Mouse (Mus musculus): ENCODE measurements around the gene Gtf2a1l. TPM values are rescaled to one million over a fixed set of nuclear protein-coding genes. Genes with fewer than 3 reads are reported as not detected.

Gtf2a1l gene
- total RNA-seq, 1 experiment from 2014 or later: not detected

Other genes starting within 250 kb of the Gtf2a1l start
- 21.8 and 27.3 TPM in 2 replicates for gene Foxn2, start 227.9 kb upstream of the Gtf2a1l start, total RNA-seq (2021)
- gene Ppp1r21, start 138.5 kb upstream of the Gtf2a1l start, total RNA-seq (2021): 36.7 and 42.7 TPM in 2 replicates
- gene Ston1, start 71.0 kb upstream of the Gtf2a1l start, total RNA-seq (2021): 28.0 and 31.0 TPM in 2 replicates
- not detected in 2 replicates for gene Lhcgr, start 123.3 kb downstream of the Gtf2a1l start, total RNA-seq (2021)

Data from adrenal gland, postnatal 14 days (tissue).